Mouse (Mus musculus) spleen, adult 2 months (tissue): ENCODE data around the gene Eml5. TPM values are rescaled to one million over a fixed set of nuclear protein-coding genes. Genes with fewer than 3 reads are reported as not detected.

Experiments used
- DNase-seq, 2 experiments: peaks; one replicate each; pipeline versions ENCODE4 v3.0.0 to v3.0.0-alpha.2; 2012 to 2021; ENCODE audit warnings: low spot score in 2 of 2, low read depth in 1 of 2
- H3K27ac ChIP-seq: fragments of 200-500 bp; 2 replicates; pipeline ENCODE4 v1.5.1; 2012; ENCODE audit warnings: low read length, inconsistent platforms; ENCODE audit not compliant: insufficient read depth
- H3K27me3 ChIP-seq: fragments of 200-500 bp; 2 replicates; pipeline ENCODE4 v1.6.1; 2012; ENCODE audit warnings: mild to moderate bottlenecking, moderate library complexity, low read length, inconsistent platforms; ENCODE audit not compliant: control insufficient read depth, insufficient read depth
- H3K36me3 ChIP-seq: fragments of 200-500 bp; 2 replicates; pipeline ENCODE4 v1.6.1; 2012; ENCODE audit warnings: mild to moderate bottlenecking, low read length, inconsistent platforms; ENCODE audit not compliant: control insufficient read depth, insufficient read depth
- H3K4me1 ChIP-seq: fragments of 200-500 bp; 2 replicates; pipeline ENCODE4 v1.6.1; 2011; ENCODE audit warnings: inconsistent platforms; ENCODE audit not compliant: control insufficient read depth, insufficient read depth, insufficient read length
- H3K4me3 ChIP-seq: fragments of 200-500 bp; 2 replicates; pipeline ENCODE4 v1.5.1; 2011; ENCODE audit warnings: mild to moderate bottlenecking, inconsistent platforms; ENCODE audit not compliant: insufficient read depth, insufficient read length; ENCODE audit errors: extremely low read depth
- CTCF ChIP-seq: fragments of 200-500 bp; IDR thresholded peaks from 2 replicates; pipeline ENCODE4 v1.5.1; 2011; ENCODE audit warnings: mild to moderate bottlenecking, inconsistent platforms; ENCODE audit not compliant: insufficient read depth, insufficient read length, insufficient replicate concordance; ENCODE audit errors: extremely low read depth
- POLR2A ChIP-seq: fragments of 200-500 bp; IDR thresholded peaks from 2 replicates; pipeline ENCODE4 v1.6.1; 2011; ENCODE audit warnings: low read depth, low read length, inconsistent platforms
- WGBS: fragments of 180-500 bp; shearing (Covaris S2); methylation state at CpG from one replicate; pipeline ENCODE4 v1.1.7; 2018; 5-methylcytosine and 5-hydroxymethylcytosine counted together
- polyA plus RNA-seq: library from polyadenylated mRNA; depleted of rRNA; stranded (reverse); fragments of >200 nt; gene quantifications from 2 replicates; pipeline ENCODE4 v1.2.3, GENCODE M21; 2012

Eml5 gene
- polyA plus RNA-seq, 1 experiment: 3.6 TPM

- TF ChIP-seq CTCF (no peak), POLR2A (no peak)
Observed at GRCm38 (mm10) chr12:98837940-98838339, 63.3 kb downstream of the Eml5 start.

GRCm38 (mm10) chr12:98835466-98835865 lies 65.8 kb downstream of the Eml5 start:
- H3K27ac ChIP-seq: no peak overlapping the region
- H3K27me3 ChIP-seq: no peaks in the 10 kb centered on the region
- WGBS: 56% methylated on average over 2 of the region's 2 CpGs

More at GRCm38 (mm10) chr12:98837940-98838339, 63.3 kb downstream of the Eml5 start:
- Histone ChIP-seq H3K4me3 (no peak overlapping the region), H3K27me3 (no peaks in the 10 kb centered on the region), H3K36me3 (peaks cover 1% of the 10 kb centered on the region; the same call in 1 of the 2 replicates), H3K27ac (no peak overlapping the region), H3K4me1 (peaks cover 2% of the 10 kb centered on the region)
- DNase-seq: no peak
- WGBS: 85% methylated on average over 3 of the region's 3 CpGs

DNA sequence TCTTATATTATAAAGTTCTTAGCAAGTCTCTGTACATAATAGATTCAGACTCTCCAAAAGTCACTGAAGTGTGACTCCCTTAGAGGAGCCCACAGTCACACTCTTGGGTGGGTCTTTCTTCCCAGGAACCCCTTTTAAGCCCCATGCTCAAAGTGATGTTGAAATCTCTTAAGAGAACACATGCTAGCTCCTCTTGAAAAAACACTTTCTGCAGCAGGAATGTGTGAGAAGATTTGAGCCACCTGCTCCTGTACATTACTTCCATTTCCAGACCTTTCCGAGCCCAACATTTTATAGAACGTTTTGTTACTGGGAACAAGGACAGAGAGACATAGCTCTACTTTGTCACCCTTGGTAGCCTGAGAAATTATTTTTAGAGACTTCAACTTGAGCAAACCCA lies 66.4 kb downstream of the Eml5 start:
- 92% methylated on average over 2 of the region's 2 CpGs for WGBS
- no peak for DNase-seq
- TF ChIP-seq POLR2A (no peak), CTCF (no peak)

More at GRCm38 (mm10) chr12:98835466-98835865, 65.8 kb downstream of the Eml5 start:
- Histone ChIP-seq H3K36me3 (no peaks in the 10 kb centered on the region), H3K4me3 (no peak overlapping the region), H3K4me1 (peaks cover 2% of the 10 kb centered on the region; the same call in 1 of the 2 replicates)
- DNase-seq: no peak
- no peak for TF ChIP-seq CTCF
- TF ChIP-seq POLR2A: no peak

GRCm38 (mm10) chr12:98833901-98834300 lies 67.4 kb downstream of the Eml5 start:
- H3K27ac ChIP-seq: no peak overlapping the region
- peaks cover 2% of the 10 kb centered on the region; the same call in 1 of the 2 replicates for H3K4me1 ChIP-seq
- TF ChIP-seq POLR2A: no peak
- no peaks in the 10 kb centered on the region for H3K36me3 ChIP-seq
- H3K27me3 ChIP-seq: no peaks in the 10 kb centered on the region
- DNase-seq: no peak
- WGBS: 83% methylated on average over 1 of the region's 1 CpGs
- no peak overlapping the region for H3K4me3 ChIP-seq

More for the DNA sequence above, 66.4 kb downstream of the Eml5 start:
- H3K4me1 ChIP-seq: peaks cover 2% of the 10 kb centered on the region; the same call in 1 of the 2 replicates
- H3K4me3 ChIP-seq: no peak overlapping the region
- H3K27me3 ChIP-seq: no peaks in the 10 kb centered on the region
- no peak overlapping the region for H3K27ac ChIP-seq
- no peaks in the 10 kb centered on the region for H3K36me3 ChIP-seq

DNA sequence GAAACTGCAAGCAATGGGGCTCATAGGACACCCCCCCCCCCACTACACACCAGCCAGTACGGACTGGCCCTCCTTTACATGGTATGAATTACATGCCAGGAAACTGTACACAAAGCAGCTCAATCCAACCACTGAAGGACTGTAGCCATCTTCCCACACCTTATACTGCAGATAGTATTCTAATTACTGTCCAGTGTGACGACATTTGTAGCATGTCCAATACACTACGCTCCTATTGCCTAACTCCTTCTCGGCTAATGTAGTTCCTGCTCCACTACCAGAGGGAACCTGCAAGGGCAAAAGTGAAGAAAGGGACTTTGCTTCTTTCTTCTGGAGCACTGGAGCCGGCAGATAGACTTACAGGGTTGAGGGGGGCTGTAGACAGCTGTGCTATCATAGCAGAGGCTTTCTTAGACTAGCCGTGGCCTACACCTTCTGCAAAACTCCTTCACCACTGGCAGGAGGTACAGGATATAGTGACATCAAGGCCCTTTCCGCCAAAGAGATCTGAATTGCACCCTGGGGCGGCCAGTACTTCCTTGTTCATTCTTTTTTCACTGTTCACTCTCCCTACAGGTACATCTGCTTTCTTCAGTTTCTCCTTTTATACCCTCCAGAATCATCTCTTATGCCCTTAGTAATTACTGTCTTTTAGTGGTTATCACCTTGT lies 68.2 kb downstream of the Eml5 start:
- Histone ChIP-seq H3K27me3 (no peaks in the 10 kb centered on the region), H3K36me3 (no peaks in the 10 kb centered on the region), H3K4me3 (no peak overlapping the region), H3K4me1 (peaks cover 2% of the 10 kb centered on the region; the same call in 1 of the 2 replicates), H3K27ac (no peak overlapping the region)
- no peak for DNase-seq
- no peak for TF ChIP-seq CTCF
- no peak for TF ChIP-seq POLR2A
- 69% methylated on average over 8 of the region's 8 CpGs for WGBS

- 40% methylated on average over 7 of the region's 7 CpGs for WGBS
- peaks cover 2% of the 10 kb centered on the region; the same call in 1 of the 2 replicates for H3K4me1 ChIP-seq
- H3K4me3 ChIP-seq: no peak overlapping the region
- no peak overlapping the region for H3K27ac ChIP-seq
- no peaks in the 10 kb centered on the region for H3K36me3 ChIP-seq
- DNase-seq: no peak
- no peaks in the 10 kb centered on the region for H3K27me3 ChIP-seq
- TF ChIP-seq POLR2A (no peak), CTCF (no peak)
Observed at GRCm38 (mm10) chr12:98831122-98831521, 70.2 kb downstream of the Eml5 start.

- TF ChIP-seq CTCF (no peak), POLR2A (no peak)
- Histone ChIP-seq H3K4me1 (no peaks in the 10 kb centered on the region), H3K27ac (no peak overlapping the region), H3K27me3 (no peaks in the 10 kb centered on the region), H3K4me3 (no peak overlapping the region), H3K36me3 (no peaks in the 10 kb centered on the region)
- 89% methylated on average over 2 of the region's 2 CpGs for WGBS
- DNase-seq: no peak
Observed at GRCm38 (mm10) chr12:98820781-98821180, 80.5 kb downstream of the Eml5 start.
